ENCODE assay signal across 23 mouse cellular contexts in genomic region chr6:39232617-39233016, GRCm38 (mm10). TPM values are rescaled to one million over a fixed set of nuclear protein-coding genes. Genes with fewer than 3 reads are reported as not detected.
DNase-seq lines count a peak whose midpoint lies in the region; ATAC-seq and TF ChIP-seq lines count a peak whose summit lies in the region.
"Had no signal": no experiment of that assay in that cellular context is flagged by ENCODE, and none has a peak within 500 bp of the region (broad histone marks: within the 10 kb centered on the region; RNA-seq: fewer than 3 reads in every experiment).

No protein-coding gene starts in this region.

- H3K4me3 ChIP-seq in bone marrow, adult 2 months (replicated peaks; ENCODE audit: control insufficient read depth, low read depth, low read length), result no peak overlapping the region
- H3K4me3 ChIP-seq: embryonic facial prominence, embryonic 10.5 days; forebrain, embryonic 13.5 days; heart, adult 2 months; heart, embryonic 15.5 days; hindbrain, embryonic 10.5 days; hindbrain, embryonic 15.5 days had no signal

- peak; percentile 92 for DNase-seq in heart, adult 11 months
- DNase-seq in heart, postnatal 4 days, result no peak
- no peak for DNase-seq in layer of hippocampus, adult 18-20 months (ENCODE audit: low spot score in 2 of 2)
- DNase-seq in left cerebral cortex, postnatal 4 days, result no peak
- DNase-seq in kidney, adult 8-10 months, result no peak
- DNase-seq: adrenal gland, adult 8-10 months; adrenal gland, postnatal 36 days; cerebellum, adult 18-20 months; cerebellum, adult 9-11 months; cerebellum, postnatal 36 days; forebrain, postnatal 0 days; gastrocnemius, postnatal 25 days; heart, adult 2 months; heart, postnatal 14 days had no signal

- H3K27ac ChIP-seq in bone marrow, adult 2 months (ENCODE audit: control insufficient read depth, insufficient read depth, low read depth, low read length, poor library complexity), result peak overlapping the region; percentile 76
- H3K27ac ChIP-seq: embryonic facial prominence, embryonic 10.5 days; forebrain, embryonic 13.5 days; heart, adult 2 months; heart, embryonic 15.5 days; hindbrain, embryonic 10.5 days; hindbrain, embryonic 15.5 days had no signal

- no peak for TF ChIP-seq CTCF in bone marrow, adult 2 months (IDR thresholded peaks at IDR 0.05; ENCODE audit: control insufficient read depth, insufficient read depth, low read length)

- 32% methylated on average over 4 of the region's 4 CpGs for WGBS in bone marrow, adult 2 months

- H3K4me1 ChIP-seq in bone marrow, adult 2 months (ENCODE audit: control insufficient read depth, insufficient read depth, low read length), result peaks cover 11% of the 10 kb centered on the region; the same call in 1 of the 2 replicates
- H3K4me1 ChIP-seq: forebrain, embryonic 13.5 days; heart, embryonic 15.5 days; hindbrain, embryonic 15.5 days had no signal

- TF ChIP-seq POLR2A in bone marrow, adult 2 months (IDR thresholded peaks at IDR 0.05; ENCODE audit: borderline replicate concordance, control insufficient read depth, low read depth, low read length), result no peak

- intact Hi-C loops in left cerebral cortex, postnatal 4 days (cut with DNase I), result no loop called here

- peak; percentile 62 for ATAC-seq in granulocyte monocyte progenitor cell, adult 5-6 weeks (replicated peaks; ENCODE audit: poor library complexity, severe bottlenecking)
- peak; percentile 49; the same call in 1 of the 2 replicates for ATAC-seq in monocyte, adult 5-6 weeks (replicated peaks; ENCODE audit: insufficient number of reproducible peaks, low FRiP score, low TSS enrichment, poor library complexity, severe bottlenecking)
- ATAC-seq: CD4-positive, CD25-positive, alpha-beta regulatory T cell, adult 4 months; forebrain, embryonic 13.5 days; forebrain, postnatal 0 days had no signal

RNA-seq across cellular contexts. Expression of gene Kdm7a, which starts 26.0 kb away (rescaled TPM):
- 10 to 100 TPM; 12.3 to 12.5 TPM for total RNA-seq in heart, postnatal 4 days (2021)
- 15.3 and 20.2 TPM in 2 replicates for polyA plus RNA-seq in bone marrow, adult 2 months (2011; ENCODE audit: insufficient read depth, insufficient read length, low replicate concordance, missing spikeins)
- total RNA-seq in granulocyte monocyte progenitor cell, adult 5-6 weeks (2014; fragmentation: Nextera tagmentation), result 8.2 and 12.2 TPM in 2 replicates
- total RNA-seq in granulocyte monocyte progenitor cell, adult 5-6 weeks (2017), result 9.9 and 11.0 TPM in 2 replicates
- total RNA-seq in monocyte, adult 5-6 weeks (2017), result 102 to 109 TPM (median 106 TPM) in 3 replicates
- total RNA-seq in layer of hippocampus, adult 18-20 months (2021), result 10 to 100 TPM; 51.7 to 57.9 TPM
- total RNA-seq in left cerebral cortex, postnatal 4 days (2021), result 1 to 10 TPM; 7.6 to 9.8 TPM
